Mouse (Mus musculus) CD8-positive naive resting alpha-beta T cell, adult 2 months (primary cell): ENCODE measurements around the gene Glul.

Experiments used
- DNase-seq, 2 experiments: peaks; one replicate each; pipeline ENCODE4 v3.0.0; 2022; ENCODE audit warnings: low read depth in 2 of 2, low spot score in 2 of 2

Glul gene

GRCm38 (mm10) chr1:153909213-153909962 lies 9.6 kb downstream of the Glul start:
- no peak for DNase-seq

DNA sequence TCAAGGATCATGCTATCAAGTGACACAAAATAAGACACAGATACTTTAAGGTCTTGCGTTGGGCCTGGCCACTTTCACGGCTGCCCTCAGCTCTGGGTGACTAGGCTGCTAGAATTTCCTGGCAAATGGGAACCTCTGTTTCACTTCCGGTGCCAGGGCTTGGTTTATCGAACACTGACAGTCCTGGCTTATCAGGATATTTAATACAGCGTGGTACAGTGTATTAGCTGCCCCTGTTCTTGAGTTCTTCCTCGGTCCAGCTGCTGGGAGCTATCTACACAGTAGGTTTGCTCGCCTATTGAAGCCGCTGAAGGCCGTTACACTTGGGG lies 10.2 kb downstream of the Glul start:
- no peak for DNase-seq

DNA sequence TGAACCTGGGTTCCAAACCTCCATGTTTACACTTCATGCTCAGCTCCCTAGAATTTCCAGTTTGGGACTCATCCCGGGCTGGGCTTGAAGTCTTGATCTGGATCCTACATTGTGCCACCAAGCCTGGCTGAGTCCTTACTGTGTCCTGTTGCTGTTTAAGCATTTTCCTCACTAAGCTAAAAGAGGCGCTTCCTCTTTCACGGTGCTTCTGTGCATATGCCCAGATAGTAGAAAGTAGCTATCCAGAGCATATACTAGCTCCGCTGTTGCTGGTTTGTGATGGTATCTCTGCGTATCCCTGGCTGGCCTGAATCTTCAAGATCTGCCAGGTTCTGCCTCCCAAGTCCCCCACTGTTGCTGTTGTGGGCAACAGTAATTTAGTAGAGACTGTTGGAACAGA lies 10.7 kb downstream of the Glul start:
- no peak for DNase-seq

DNA sequence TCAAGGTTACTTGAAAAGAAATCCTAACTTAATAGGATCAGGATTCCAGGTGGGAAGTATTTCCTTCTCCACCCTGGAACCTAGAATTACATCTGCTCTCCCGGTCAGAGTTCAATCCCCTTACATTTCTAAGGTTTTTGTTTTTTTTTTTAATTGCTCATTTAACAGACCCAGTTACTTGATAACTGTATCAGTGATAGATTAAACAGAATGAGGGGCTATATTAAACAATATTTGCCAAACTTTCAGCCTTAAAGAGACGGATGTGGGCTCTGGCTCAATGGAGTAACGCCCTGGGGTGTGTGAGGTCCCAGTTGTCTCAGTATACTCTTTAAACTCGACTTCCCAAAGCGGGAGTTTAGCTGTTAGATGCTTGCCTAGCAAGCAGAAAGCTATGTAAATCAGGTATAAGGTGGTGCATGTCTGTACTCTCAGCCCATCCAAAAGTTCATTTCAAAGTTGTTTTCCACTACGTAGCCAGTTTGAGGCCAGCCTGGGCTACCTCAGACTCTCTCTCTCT lies 11.6 kb downstream of the Glul start:
- no peak for DNase-seq

DNA sequence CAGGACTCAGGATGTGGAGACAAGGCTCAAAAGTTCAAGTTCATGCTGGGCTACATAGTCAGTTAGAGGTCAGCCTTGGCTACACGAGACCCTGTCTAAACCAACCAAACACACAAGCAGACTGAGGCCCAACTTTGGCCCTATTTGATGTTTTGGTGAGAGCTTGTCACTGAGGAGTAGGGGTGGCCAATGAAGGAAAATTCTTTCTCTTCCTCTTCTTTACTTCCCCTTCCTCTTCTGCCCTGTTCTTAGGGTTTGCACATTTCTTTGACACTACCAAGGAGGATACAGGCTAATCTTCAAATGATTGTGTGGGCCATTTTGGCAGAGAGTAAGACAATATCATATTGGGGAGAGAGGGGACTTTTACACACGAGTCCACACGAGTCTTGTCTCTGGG lies 14.1 kb downstream of the Glul start:
- no peak for DNase-seq

- DNase-seq = no peak
These were observed 18.9 kb downstream of the Glul start for GRCm38 (mm10) chr1:153918521-153919206.

- DNase-seq = no peak
These were observed 21.9 kb downstream of the Glul start for GRCm38 (mm10) chr1:153921642-153922041.

DNA sequence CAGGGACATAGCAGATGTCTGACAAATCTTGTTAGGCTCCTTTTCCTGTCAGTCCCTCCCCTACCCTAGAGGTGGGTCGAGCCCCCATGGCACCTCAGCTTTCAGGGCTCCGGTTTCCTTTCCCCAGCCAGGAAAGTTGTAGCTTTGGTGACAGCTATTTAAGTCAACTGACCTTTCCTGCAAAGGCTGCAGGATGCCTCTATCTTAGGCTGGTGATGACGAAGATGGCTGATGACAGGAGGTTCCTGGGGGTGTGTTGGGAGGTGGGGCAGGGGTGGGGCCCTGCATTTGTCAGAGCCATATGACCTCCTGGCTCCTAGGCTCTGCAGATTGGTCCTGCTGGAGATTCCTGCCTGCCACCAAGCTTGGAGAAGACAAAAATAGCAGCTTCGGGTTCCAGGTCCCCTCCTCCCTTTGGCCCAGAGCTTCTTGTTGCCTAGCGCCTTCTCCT lies 22.9 kb downstream of the Glul start:
- no peak for DNase-seq

DNA sequence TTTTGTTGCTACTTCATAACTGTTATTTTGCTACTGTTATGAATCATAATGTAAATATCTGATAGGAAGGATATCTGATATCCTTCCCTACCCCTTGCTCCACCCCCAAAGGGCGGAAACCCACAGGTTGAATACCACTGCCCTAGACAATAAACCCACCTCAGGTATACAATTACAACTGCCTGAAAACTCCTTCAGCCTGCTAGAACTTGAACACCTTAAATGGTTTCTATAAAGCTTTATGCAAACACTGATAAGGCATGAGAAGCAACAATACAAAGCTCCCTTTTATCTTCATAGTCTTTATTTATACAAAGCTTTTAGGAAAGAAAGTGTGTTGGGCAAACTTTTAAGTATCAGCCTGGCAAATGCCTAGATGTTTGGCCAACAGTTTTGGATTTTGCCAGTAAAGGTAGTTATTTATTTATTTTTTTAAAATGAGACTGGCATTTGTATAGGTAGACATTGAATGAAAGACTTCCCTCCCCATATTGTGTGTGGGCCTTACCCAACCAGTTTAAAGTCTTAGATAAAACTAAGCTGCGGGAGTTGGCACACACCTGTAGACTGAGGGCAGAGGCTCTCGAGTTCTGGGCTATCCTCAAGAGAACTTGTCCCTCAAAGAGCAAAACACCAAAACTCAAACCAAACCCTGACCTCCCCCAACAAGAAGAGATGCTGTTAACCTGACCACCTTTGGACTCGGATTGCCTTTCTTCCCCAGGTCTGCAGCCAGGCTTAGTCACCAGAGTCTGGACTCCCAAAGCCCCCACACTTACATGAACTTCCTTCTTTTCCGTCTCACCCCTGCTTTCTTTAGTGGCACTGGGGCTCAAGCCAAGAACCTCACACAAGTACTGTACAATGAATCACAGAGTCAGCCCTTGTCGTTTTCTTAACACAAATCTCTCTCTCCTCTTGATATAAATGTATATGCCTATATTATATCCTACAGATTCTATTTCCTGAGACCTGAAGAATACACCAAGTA lies 24.9 kb downstream of the Glul start:
- DNase-seq = no peak

DNA sequence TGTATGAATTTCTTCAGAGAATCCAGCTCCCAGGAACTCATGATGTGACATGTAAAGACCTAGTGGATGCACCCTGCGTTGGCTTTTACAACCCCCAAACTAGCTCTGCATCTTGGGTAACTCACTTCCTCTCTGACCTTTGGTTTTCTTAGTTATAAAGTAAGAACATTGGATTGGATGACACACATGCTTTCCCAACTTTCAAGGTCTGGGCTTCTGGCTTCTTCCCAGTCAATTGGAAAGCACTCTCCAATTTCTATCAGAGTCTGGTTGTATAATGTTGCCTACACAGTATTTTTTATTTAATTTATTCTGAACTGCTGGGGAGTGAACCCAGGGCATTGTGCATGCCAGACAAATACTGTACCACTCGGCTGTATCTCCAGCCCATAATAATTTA lies 30.7 kb downstream of the Glul start:
- DNase-seq = no peak

- DNase-seq = no peak
These were observed 34.0 kb downstream of the Glul start for GRCm38 (mm10) chr1:153933772-153934171.

- no peak for DNase-seq
These were observed 36.2 kb downstream of the Glul start for GRCm38 (mm10) chr1:153935844-153936380.

GRCm38 (mm10) chr1:153937025-153937424 lies 37.3 kb downstream of the Glul start:
- DNase-seq = no peak

- no peak for DNase-seq
These were observed 41.2 kb downstream of the Glul start for GRCm38 (mm10) chr1:153940986-153941385.

GRCm38 (mm10) chr1:153945181-153945580 lies 45.4 kb downstream of the Glul start:
- DNase-seq = no peak

GRCm38 (mm10) chr1:153946971-153947370 lies 47.2 kb downstream of the Glul start:
- no peak for DNase-seq

- no peak for DNase-seq
These were observed 48.1 kb downstream of the Glul start for GRCm38 (mm10) chr1:153947837-153948236.

DNA sequence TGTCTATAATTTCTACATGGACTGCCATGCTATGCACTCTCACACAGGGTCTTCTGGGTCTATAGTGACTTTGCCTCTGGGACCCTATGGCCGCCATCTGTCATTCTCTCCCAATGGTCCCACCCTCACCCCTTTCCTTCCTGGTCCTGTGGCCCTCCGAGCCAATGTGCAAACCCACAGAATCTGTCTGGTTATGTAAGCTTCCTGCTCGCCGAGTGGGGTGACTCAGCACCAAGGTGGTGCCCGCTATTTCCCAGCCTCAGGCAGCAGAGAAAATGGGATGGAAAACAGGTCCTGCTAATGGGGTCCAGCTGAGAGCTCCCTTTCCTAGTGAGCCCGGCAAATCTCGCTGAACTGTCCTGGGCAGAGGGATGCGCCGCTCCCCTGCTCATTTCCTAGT lies 53.5 kb downstream of the Glul start:
- no peak for DNase-seq

- DNase-seq = no peak
These were observed 54.1 kb downstream of the Glul start for GRCm38 (mm10) chr1:153953797-153954196.

- no peak for DNase-seq
These were observed 58.1 kb downstream of the Glul start for GRCm38 (mm10) chr1:153957850-153958249.
